In the genomic region with DNA sequence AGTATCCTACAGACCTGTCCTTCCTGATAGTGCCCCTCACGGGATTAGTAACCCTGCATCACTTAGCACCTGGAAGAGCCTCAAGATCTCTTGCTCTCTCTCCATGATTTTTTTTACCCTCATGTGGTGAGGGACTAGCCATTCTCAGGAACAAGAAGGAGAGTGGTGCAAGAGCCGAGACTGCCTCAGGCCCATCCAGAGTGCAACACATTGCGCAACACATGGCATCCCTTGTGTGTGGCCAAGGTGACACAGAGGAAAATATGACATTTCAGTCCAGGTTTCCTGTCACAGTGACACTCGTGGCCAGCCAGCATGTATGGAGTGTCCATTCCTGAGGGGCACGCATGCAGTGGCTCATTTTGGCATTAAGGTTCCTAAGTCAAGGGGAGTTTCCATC, we compare ENCODE assay signal across 15 mouse cellular contexts. TPM values are rescaled to one million over a fixed set of nuclear protein-coding genes. Genes with fewer than 3 reads are reported as not detected.
"Had no signal": no experiment of that assay in that cellular context is flagged by ENCODE, and none has a peak within 500 bp of the region (broad histone marks: within the 10 kb centered on the region; RNA-seq: fewer than 3 reads in every experiment).

No protein-coding gene starts in this region.

- ATAC-seq: midbrain, embryonic 16.5 days had no signal

- H3K27ac ChIP-seq: kidney, embryonic 15.5 days; limb, embryonic 12.5 days; midbrain, embryonic 12.5 days; stomach, postnatal 0 days had no signal

- H3K4me2 ChIP-seq: kidney, embryonic 15.5 days; limb, embryonic 12.5 days; liver, embryonic 11.5 days; midbrain, embryonic 12.5 days had no signal

- H3K9ac ChIP-seq: kidney, embryonic 15.5 days; limb, embryonic 12.5 days; midbrain, embryonic 12.5 days had no signal

- H3K4me3 ChIP-seq: kidney, embryonic 15.5 days; limb, embryonic 12.5 days; midbrain, embryonic 12.5 days had no signal

- H3K36me3 ChIP-seq: midbrain, embryonic 12.5 days had no signal

- H3K9me3 ChIP-seq: kidney, embryonic 15.5 days had no signal

- H3K27me3 ChIP-seq: kidney, embryonic 15.5 days; limb, embryonic 12.5 days; midbrain, embryonic 12.5 days had no signal

- DNase-seq: kidney, adult 18-20 months; layer of hippocampus, adult 9-11 months; thymus, postnatal 4 days had no signal

RNA-seq across cellular contexts. Expression of a gene that starts 32.4 kb away (rescaled TPM):
- total RNA-seq: layer of hippocampus, adult 18-20 months; left cerebral cortex, postnatal 36 days; megakaryocyte-erythroid progenitor cell, adult 5-6 weeks had no signal
- polyA plus RNA-seq: kidney, embryonic 15.5 days; limb, embryonic 12.5 days; liver, embryonic 11.5 days; liver, embryonic 16.5 days; lung, embryonic 16.5 days; midbrain, embryonic 12.5 days; midbrain, embryonic 16.5 days; neural tube, embryonic 14.5 days; stomach, postnatal 0 days had no signal

RNA-seq across cellular contexts. Expression of a gene that starts 49.6 kb away (rescaled TPM):
- total RNA-seq: layer of hippocampus, adult 18-20 months; left cerebral cortex, postnatal 36 days; megakaryocyte-erythroid progenitor cell, adult 5-6 weeks had no signal
- polyA plus RNA-seq: kidney, embryonic 15.5 days; limb, embryonic 12.5 days; liver, embryonic 11.5 days; liver, embryonic 16.5 days; lung, embryonic 16.5 days; midbrain, embryonic 12.5 days; midbrain, embryonic 16.5 days; neural tube, embryonic 14.5 days; stomach, postnatal 0 days had no signal
